Mouse (Mus musculus) spleen, embryonic (tissue): ENCODE results near the gene Tyrp1.

Experiments used
- CTCF ChIA-PET: fragments of 350-600 bp; sonication (Branson Sonifier 250); formaldehyde crosslinking; loops from one replicate; lab custom pipeline; 2022; lab: Charles Lee

Tyrp1 gene

GRCm38 (mm10) chr4:80895278-80895894 lies 61.5 kb downstream of the Tyrp1 start:
- CTCF ChIA-PET = no interaction called here
